Mouse (Mus musculus) small intestine, adult 2 months (tissue): ENCODE data around the gene Prkd1.

Experiments used
- CTCF ChIP-seq: fragments of 200-500 bp; IDR thresholded peaks from 2 replicates; pipeline ENCODE4 v1.5.1; 2012; ENCODE audit warnings: low read depth, mild to moderate bottlenecking, control low read depth, inconsistent platforms, low read length, moderate library complexity, mixed read lengths; ENCODE audit not compliant: insufficient replicate concordance, insufficient read length; ENCODE audit errors: extremely low read depth
- POLR2A ChIP-seq: fragments of 200-500 bp; IDR thresholded peaks from 2 replicates; pipeline ENCODE4 v1.6.1; 2012; ENCODE audit warnings: low read depth, mild to moderate bottlenecking, control low read depth, inconsistent platforms, low read length, moderate library complexity

DNA sequence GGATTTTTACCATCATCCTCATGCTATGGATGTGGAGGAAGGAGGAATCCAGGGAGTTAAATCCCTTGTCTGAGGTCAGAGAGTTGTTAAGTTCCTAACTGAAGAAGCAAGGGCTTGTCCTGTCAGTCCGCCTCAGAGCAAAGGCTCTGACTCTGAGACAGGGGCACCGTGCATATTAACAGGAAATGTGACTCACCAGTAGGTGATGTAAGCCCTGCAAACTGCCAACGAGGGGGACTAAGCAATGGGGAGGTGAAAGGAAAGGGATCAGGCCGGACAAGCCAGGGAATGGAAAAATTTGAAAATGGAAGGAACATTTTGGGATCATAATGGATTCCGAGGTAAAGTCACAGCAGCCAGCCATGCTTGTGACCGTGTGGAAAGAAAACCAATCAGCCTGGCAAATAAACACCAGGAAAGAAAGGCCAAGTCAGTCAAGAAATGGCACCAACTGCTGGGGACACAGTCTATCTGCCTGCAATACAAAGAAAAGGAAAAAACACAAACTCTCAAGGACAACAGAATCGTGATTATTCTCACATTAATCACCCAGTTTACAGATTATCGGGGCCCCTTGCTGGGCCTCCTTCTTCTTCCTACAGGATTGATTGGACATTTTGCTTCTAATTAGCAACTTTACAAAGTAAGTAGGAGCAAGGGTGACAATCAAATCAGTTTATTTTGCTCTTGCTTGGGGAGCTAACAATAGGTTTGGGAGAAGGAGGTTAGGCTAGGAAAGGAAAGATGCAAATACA, 103.9 kb downstream of the Prkd1 start:
- TF ChIP-seq POLR2A, result no peak
- no peak for TF ChIP-seq CTCF
